Mouse (Mus musculus): Measurements from ENCODE around the gene Cald1. TPM values are rescaled to one million over a fixed set of nuclear protein-coding genes. Genes with fewer than 3 reads are reported as not detected.

Gene Cald1
- polyA plus RNA-seq, 1 experiment from 2014 or later = 76.2 TPM

- Histone ChIP-seq H3K27me3 (replicated peaks) (no peaks in the 10 kb centered on the region), H3K9ac (peak overlapping the region; percentile 94), H3K36me3 (peaks cover 7% of the 10 kb centered on the region), H3K27ac (peak overlapping the region; percentile 99), H3K4me1 (peaks cover 6% of the 10 kb centered on the region; the same call in 1 of the 2 replicates), H3K4me2 (peak overlapping the region; percentile 94), H3K4me3 (peak overlapping the region; percentile 79), H3K9me3 (replicated peaks) (no peaks in the 10 kb centered on the region)
- no peak for ATAC-seq
- 3% methylated on average over 13 of the region's 13 CpGs for WGBS (ENCODE audit: insufficient replicate concordance)
Observed at GRCm38 (mm10) chr6:34780943-34781289, 182.6 kb downstream of the Cald1 start.

- no peaks in the 10 kb centered on the region for H3K9me3 ChIP-seq (replicated peaks)
- no peak overlapping the region for H3K9ac ChIP-seq
- no peak overlapping the region for H3K27ac ChIP-seq
- peaks cover 13% of the 10 kb centered on the region for H3K36me3 ChIP-seq
- H3K4me3 ChIP-seq = no peak overlapping the region
- no peak overlapping the region for H3K4me2 ChIP-seq
- ATAC-seq = no peak
- no peaks in the 10 kb centered on the region for H3K27me3 ChIP-seq (replicated peaks)
- WGBS (ENCODE audit: insufficient replicate concordance) = 77% methylated on average over 1 of the region's 1 CpGs
- peaks cover 6% of the 10 kb centered on the region; the same call in 1 of the 2 replicates for H3K4me1 ChIP-seq
Observed at GRCm38 (mm10) chr6:34782493-34782892, 184.2 kb downstream of the Cald1 start.

- H3K4me1 ChIP-seq = peaks cover 5% of the 10 kb centered on the region
- no peak overlapping the region for H3K4me2 ChIP-seq
- no peaks in the 10 kb centered on the region for H3K27me3 ChIP-seq (replicated peaks)
- no peaks in the 10 kb centered on the region for H3K36me3 ChIP-seq
- no peak overlapping the region for H3K4me3 ChIP-seq
- H3K27ac ChIP-seq = no peak overlapping the region
- WGBS (ENCODE audit: insufficient replicate concordance) = 55% methylated on average over 3 of the region's 3 CpGs
- ATAC-seq = 0 out of 2 replicates have a peak, but pooled peaks have one; percentile 49
- no peak overlapping the region for H3K9ac ChIP-seq
- H3K9me3 ChIP-seq (replicated peaks) = no peaks in the 10 kb centered on the region
Observed at GRCm38 (mm10) chr6:34796881-34797280, 198.6 kb downstream of the Cald1 start.

GRCm38 (mm10) chr6:34797887-34798286, 199.6 kb downstream of the Cald1 start:
- no peak for ATAC-seq
- no peaks in the 10 kb centered on the region for H3K9me3 ChIP-seq (replicated peaks)
- H3K4me1 ChIP-seq = peaks cover 5% of the 10 kb centered on the region
- 71% methylated on average over 3 of the region's 3 CpGs for WGBS (ENCODE audit: insufficient replicate concordance)
- no peak overlapping the region for H3K4me3 ChIP-seq
- no peaks in the 10 kb centered on the region for H3K36me3 ChIP-seq
- no peak overlapping the region for H3K4me2 ChIP-seq
- H3K27me3 ChIP-seq (replicated peaks) = no peaks in the 10 kb centered on the region
- H3K27ac ChIP-seq = no peak overlapping the region
- H3K9ac ChIP-seq = no peak overlapping the region

GRCm38 (mm10) chr6:34805582-34805981, 207.3 kb downstream of the Cald1 start:
- Histone ChIP-seq H3K9me3 (replicated peaks) (no peaks in the 10 kb centered on the region), H3K4me2 (peak overlapping the region; percentile 38), H3K9ac (no peak overlapping the region), H3K27ac (peak overlapping the region; percentile 66; the same call in 1 of the 2 replicates), H3K4me3 (no peak overlapping the region), H3K4me1 (peaks cover 20% of the 10 kb centered on the region), H3K36me3 (no peaks in the 10 kb centered on the region), H3K27me3 (replicated peaks) (no peaks in the 10 kb centered on the region)
- peak; percentile 99 for ATAC-seq
- 20% methylated on average over 2 of the region's 2 CpGs for WGBS (ENCODE audit: insufficient replicate concordance)

- Histone ChIP-seq H3K27ac (no peak overlapping the region), H3K4me2 (no peak overlapping the region), H3K36me3 (no peaks in the 10 kb centered on the region), H3K27me3 (replicated peaks) (no peaks in the 10 kb centered on the region), H3K4me3 (no peak overlapping the region), H3K9ac (no peak overlapping the region), H3K4me1 (peaks cover 12% of the 10 kb centered on the region), H3K9me3 (replicated peaks) (no peaks in the 10 kb centered on the region)
- 39% methylated on average over 4 of the region's 4 CpGs for WGBS (ENCODE audit: insufficient replicate concordance)
- ATAC-seq = no peak
Observed at GRCm38 (mm10) chr6:34810651-34811050, 212.4 kb downstream of the Cald1 start.

GRCm38 (mm10) chr6:34824406-34824805, 226.1 kb downstream of the Cald1 start:
- Histone ChIP-seq H3K27me3 (replicated peaks) (no peaks in the 10 kb centered on the region), H3K9ac (no peak overlapping the region), H3K9me3 (replicated peaks) (no peaks in the 10 kb centered on the region), H3K27ac (no peak overlapping the region), H3K4me2 (no peak overlapping the region), H3K4me3 (no peak overlapping the region), H3K4me1 (no peaks in the 10 kb centered on the region), H3K36me3 (no peaks in the 10 kb centered on the region)
- no peak for ATAC-seq

Other genes with a start within 250 kb of the Cald1 start
- 6.8 and 8.3 TPM in 2 replicates for gene Akr1b8, start 244.4 kb upstream of the Cald1 start, polyA plus RNA-seq (2016; fragmentation: Nextera tagmentation; extraction: Ambion mirVana)
- 8.9 and 9.3 TPM in 2 replicates for gene Akr1b10, start 214.3 kb upstream of the Cald1 start, polyA plus RNA-seq (2016; fragmentation: Nextera tagmentation; extraction: Ambion mirVana)
- gene Akr1b7, start 186.2 kb upstream of the Cald1 start, polyA plus RNA-seq (2016; fragmentation: Nextera tagmentation; extraction: Ambion mirVana) = 1.4 and 2.0 TPM in 2 replicates
- gene Bpgm, start 122.3 kb upstream of the Cald1 start, polyA plus RNA-seq (2016; fragmentation: Nextera tagmentation; extraction: Ambion mirVana) = 87.1 and 88.2 TPM in 2 replicates
- gene Agbl3, start 181.9 kb downstream of the Cald1 start, polyA plus RNA-seq (2016; fragmentation: Nextera tagmentation; extraction: Ambion mirVana) = 4.5 and 6.0 TPM in 2 replicates

Measured in liver, embryonic 12.5 days (tissue).